Mouse (Mus musculus): Measurements from ENCODE around the gene Nploc4. TPM values are rescaled to one million over a fixed set of nuclear protein-coding genes. Genes with fewer than 3 reads are reported as not detected.

Gene Nploc4
- total RNA-seq, 1 experiment, result 57.7 TPM

DNA sequence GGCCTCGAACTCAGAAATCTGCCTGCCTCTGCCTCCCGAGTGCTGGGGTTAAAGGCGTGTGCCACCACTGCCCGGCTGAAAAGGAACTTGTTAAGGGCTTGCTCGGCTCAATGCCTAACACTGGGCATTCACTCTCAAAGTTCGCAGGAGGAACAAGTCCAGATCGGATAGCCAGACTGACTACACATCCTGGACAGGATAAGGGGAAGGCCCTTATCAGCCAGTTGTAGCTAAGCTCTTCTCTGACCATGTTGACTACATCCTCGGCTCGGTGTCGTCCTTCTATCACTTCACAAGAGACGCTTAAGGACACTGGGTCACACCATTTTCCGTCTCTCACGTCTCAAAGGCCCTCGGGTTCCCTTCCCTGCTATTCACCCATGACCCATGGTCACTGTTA is 19.9 kb upstream of the Nploc4 start:
- peak overlapping the region; percentile 84 to 96 for H3K4me3 ChIP-seq (ENCODE audit: insufficient read depth in 1 of 2, low read depth in 1 of 2, low read length in 2 of 2, poor library complexity in 1 of 2, severe bottlenecking in 1 of 2)
- in situ Hi-C loops (cut with MboI; ENCODE audit: low sequenced_read_pairs in 2 of 2, unreplicated experiment in 2 of 2), result no loop called here
- no peaks in the 10 kb centered on the region; a peak in 1 of 4 replicates for H3K4me1 ChIP-seq (ENCODE audit: control insufficient read depth in 2 of 2, insufficient read depth in 2 of 2, low read length in 2 of 2, poor library complexity in 1 of 2)
- TF ChIP-seq ZNF384 (IDR thresholded peaks at IDR 0.05; ENCODE audit: low read depth, low read length), result no peak
- TF ChIP-seq MAFK (IDR thresholded peaks at IDR 0.05; ENCODE audit: insufficient read depth, low read depth, low read length), result no peak
- no peak for TF ChIP-seq CHD2 (IDR thresholded peaks at IDR 0.05; ENCODE audit: low read depth, low read length)
- TF ChIP-seq ZC3H11A (IDR thresholded peaks at IDR 0.05; ENCODE audit: borderline replicate concordance, low read depth, low read length), result no peak
- no peak for TF ChIP-seq HCFC1 (IDR thresholded peaks at IDR 0.05; ENCODE audit: borderline replicate concordance, insufficient read depth, low read length)
- H3K9me3 ChIP-seq (ENCODE audit: control insufficient read depth, insufficient read depth, low read depth, low read length), result no peaks in the 10 kb centered on the region
- H3K36me3 ChIP-seq (ENCODE audit: control insufficient read depth, insufficient read depth, low read length, poor library complexity, severe bottlenecking), result peaks cover 25% of the 10 kb centered on the region
- H3K9ac ChIP-seq (ENCODE audit: insufficient read depth, low read depth, low read length, poor library complexity, severe bottlenecking), result peak overlapping the region; percentile 82
- no peak overlapping the region for H3K27ac ChIP-seq (ENCODE audit: insufficient read depth, low read depth, low read length, poor library complexity, severe bottlenecking)
- no peak for DNase-seq (ENCODE audit: low read depth, low spot score)

- Histone ChIP-seq H3K4me3 (ENCODE audit: insufficient read depth in 1 of 2, low read depth in 1 of 2, low read length in 2 of 2, poor library complexity in 1 of 2, severe bottlenecking in 1 of 2) (no peak overlapping the region), H3K9me3 (ENCODE audit: control insufficient read depth, insufficient read depth, low read depth, low read length) (no peaks in the 10 kb centered on the region), H3K4me1 (ENCODE audit: control insufficient read depth in 2 of 2, insufficient read depth in 2 of 2, low read length in 2 of 2, poor library complexity in 1 of 2) (no peaks in the 10 kb centered on the region; a peak in 1 of 4 replicates), H3K9ac (ENCODE audit: insufficient read depth, low read depth, low read length, poor library complexity, severe bottlenecking) (no peak overlapping the region), H3K27ac (ENCODE audit: insufficient read depth, low read depth, low read length, poor library complexity, severe bottlenecking) (no peak overlapping the region), H3K36me3 (ENCODE audit: control insufficient read depth, insufficient read depth, low read length, poor library complexity, severe bottlenecking) (peaks cover 8% of the 10 kb centered on the region; the same call in 1 of the 2 replicates)
- in situ Hi-C loops (cut with MboI; ENCODE audit: low sequenced_read_pairs in 2 of 2, unreplicated experiment in 2 of 2), result no loop called here
- no peak for TF ChIP-seq ZC3H11A (IDR thresholded peaks at IDR 0.05; ENCODE audit: borderline replicate concordance, low read depth, low read length)
- DNase-seq (ENCODE audit: low read depth, low spot score), result no peak
Measured at GRCm38 (mm10) chr11:120455413-120455812, 17.9 kb upstream of the Nploc4 start.

DNA sequence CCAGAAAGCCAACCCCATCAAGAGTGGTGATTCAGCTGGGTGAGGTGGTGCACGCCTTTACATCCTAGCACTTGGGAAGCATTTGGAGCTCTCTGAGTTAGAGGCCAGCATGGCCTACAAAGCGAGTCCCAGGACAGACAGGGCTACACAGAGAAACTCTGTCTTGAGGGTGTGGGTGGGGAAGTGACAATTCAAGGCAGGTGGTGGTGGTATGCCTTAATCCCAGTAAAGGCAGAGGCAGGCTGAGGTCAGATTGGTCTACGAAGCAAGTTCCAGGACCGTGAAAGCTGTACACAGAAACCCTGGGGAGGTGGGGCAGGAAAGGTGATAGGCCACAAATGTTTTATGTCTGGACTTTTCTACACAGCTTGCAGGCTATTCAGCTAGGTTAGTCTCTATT is 17.5 kb upstream of the Nploc4 start:
- no peak for DNase-seq (ENCODE audit: low read depth, low spot score)
- Histone ChIP-seq H3K9me3 (ENCODE audit: control insufficient read depth, insufficient read depth, low read depth, low read length) (no peaks in the 10 kb centered on the region), H3K27ac (ENCODE audit: insufficient read depth, low read depth, low read length, poor library complexity, severe bottlenecking) (no peak overlapping the region), H3K9ac (ENCODE audit: insufficient read depth, low read depth, low read length, poor library complexity, severe bottlenecking) (no peak overlapping the region), H3K36me3 (ENCODE audit: control insufficient read depth, insufficient read depth, low read length, poor library complexity, severe bottlenecking) (peaks cover 6% of the 10 kb centered on the region; the same call in 1 of the 2 replicates), H3K4me1 (ENCODE audit: control insufficient read depth in 2 of 2, insufficient read depth in 2 of 2, low read length in 2 of 2, poor library complexity in 1 of 2) (no peaks in the 10 kb centered on the region; a peak in 1 of 4 replicates), H3K4me3 (ENCODE audit: insufficient read depth in 1 of 2, low read depth in 1 of 2, low read length in 2 of 2, poor library complexity in 1 of 2, severe bottlenecking in 1 of 2) (no peak overlapping the region)
- in situ Hi-C loops (cut with MboI; ENCODE audit: low sequenced_read_pairs in 2 of 2, unreplicated experiment in 2 of 2), result no loop called here
- TF ChIP-seq MAFK (IDR thresholded peaks at IDR 0.05; ENCODE audit: insufficient read depth, low read depth, low read length), result no peak
- TF ChIP-seq ZNF384 (IDR thresholded peaks at IDR 0.05; ENCODE audit: low read depth, low read length), result no peak
- TF ChIP-seq ZC3H11A (IDR thresholded peaks at IDR 0.05; ENCODE audit: borderline replicate concordance, low read depth, low read length), result no peak
- no peak for TF ChIP-seq CHD2 (IDR thresholded peaks at IDR 0.05; ENCODE audit: low read depth, low read length)
- TF ChIP-seq HCFC1 (IDR thresholded peaks at IDR 0.05; ENCODE audit: borderline replicate concordance, insufficient read depth, low read length), result no peak

DNA sequence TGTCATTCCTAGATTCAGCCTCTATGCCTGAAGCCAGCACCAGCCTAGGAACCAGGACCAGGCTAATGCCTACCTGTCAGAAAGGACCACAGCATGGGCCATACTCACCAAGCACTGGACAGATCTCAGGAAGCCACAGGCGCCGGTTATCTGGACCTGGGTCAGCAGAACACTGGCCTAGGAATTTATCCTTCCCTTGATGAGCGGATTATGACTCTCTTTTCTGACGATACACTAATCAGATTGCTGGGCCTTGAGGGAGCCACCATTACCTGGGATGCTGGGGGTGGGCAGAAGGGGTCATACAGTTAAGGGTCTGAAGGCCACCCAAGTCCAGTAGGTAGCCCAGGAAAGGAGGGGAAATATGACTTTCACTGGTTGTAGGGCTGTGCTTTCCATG is 15.8 kb upstream of the Nploc4 start, which contains the start of gene Pde6g:
Gene Pde6g (minus strand): TSS at position 195 of the 400 bp plus-strand sequence.
- no peak for DNase-seq (ENCODE audit: low read depth, low spot score)
- Histone ChIP-seq H3K4me3 (ENCODE audit: insufficient read depth in 1 of 2, low read depth in 1 of 2, low read length in 2 of 2, poor library complexity in 1 of 2, severe bottlenecking in 1 of 2) (no peak within 1 kb of the TSS), H3K36me3 (ENCODE audit: control insufficient read depth, insufficient read depth, low read length, poor library complexity, severe bottlenecking) (peaks cover 2% of the 10 kb centered on the region; the same call in 1 of the 2 replicates), H3K27ac (ENCODE audit: insufficient read depth, low read depth, low read length, poor library complexity, severe bottlenecking) (no peak within 1 kb of the TSS), H3K9me3 (ENCODE audit: control insufficient read depth, insufficient read depth, low read depth, low read length) (no peaks in the 10 kb centered on the region), H3K9ac (ENCODE audit: insufficient read depth, low read depth, low read length, poor library complexity, severe bottlenecking) (no peak within 1 kb of the TSS), H3K4me1 (ENCODE audit: control insufficient read depth in 2 of 2, insufficient read depth in 2 of 2, low read length in 2 of 2, poor library complexity in 1 of 2) (peaks cover 0 to 3% of the 10 kb centered on the region in 2 experiments; a peak in 1 of 4 replicates)
- in situ Hi-C loops (cut with MboI; ENCODE audit: low sequenced_read_pairs in 2 of 2, unreplicated experiment in 2 of 2), result no loop called here
- TF ChIP-seq CHD2 (IDR thresholded peaks at IDR 0.05; ENCODE audit: low read depth, low read length), result no peak
- TF ChIP-seq HCFC1 (IDR thresholded peaks at IDR 0.05; ENCODE audit: borderline replicate concordance, insufficient read depth, low read length), result no peak
- TF ChIP-seq ZC3H11A (IDR thresholded peaks at IDR 0.05; ENCODE audit: borderline replicate concordance, low read depth, low read length), result no peak

GRCm38 (mm10) chr11:120452246-120452645 is 14.7 kb upstream of the Nploc4 start:
- peaks cover 0 to 3% of the 10 kb centered on the region in 2 experiments; a peak in 1 of 4 replicates for H3K4me1 ChIP-seq (ENCODE audit: control insufficient read depth in 2 of 2, insufficient read depth in 2 of 2, low read length in 2 of 2, poor library complexity in 1 of 2)
- TF ChIP-seq CHD2 (IDR thresholded peaks at IDR 0.05; ENCODE audit: low read depth, low read length), result no peak
- TF ChIP-seq HCFC1 (IDR thresholded peaks at IDR 0.05; ENCODE audit: borderline replicate concordance, insufficient read depth, low read length), result no peak
- TF ChIP-seq ZC3H11A (IDR thresholded peaks at IDR 0.05; ENCODE audit: borderline replicate concordance, low read depth, low read length), result no peak
- no peak for TF ChIP-seq MAFK (IDR thresholded peaks at IDR 0.05; ENCODE audit: insufficient read depth, low read depth, low read length)
- no peak for TF ChIP-seq ZNF384 (IDR thresholded peaks at IDR 0.05; ENCODE audit: low read depth, low read length)
- no peaks in the 10 kb centered on the region for H3K9me3 ChIP-seq (ENCODE audit: control insufficient read depth, insufficient read depth, low read depth, low read length)
- no peak overlapping the region for H3K4me3 ChIP-seq (ENCODE audit: insufficient read depth in 1 of 2, low read depth in 1 of 2, low read length in 2 of 2, poor library complexity in 1 of 2, severe bottlenecking in 1 of 2)
- H3K27ac ChIP-seq (ENCODE audit: insufficient read depth, low read depth, low read length, poor library complexity, severe bottlenecking), result no peak overlapping the region
- in situ Hi-C loops (cut with MboI; ENCODE audit: low sequenced_read_pairs in 2 of 2, unreplicated experiment in 2 of 2), result no loop called here
- no peak overlapping the region for H3K9ac ChIP-seq (ENCODE audit: insufficient read depth, low read depth, low read length, poor library complexity, severe bottlenecking)
- DNase-seq (ENCODE audit: low read depth, low spot score), result no peak
- H3K36me3 ChIP-seq (ENCODE audit: control insufficient read depth, insufficient read depth, low read length, poor library complexity, severe bottlenecking), result peaks cover 2% of the 10 kb centered on the region; the same call in 1 of the 2 replicates
